Mouse (Mus musculus) brain, embryonic 14.5 days (tissue): Measurements from ENCODE around the gene Ppm1g.

Source experiments
- CTCF ChIP-seq: fragments of 200-500 bp; IDR thresholded peaks from 2 replicates; pipeline ENCODE4 v1.5.1; 2012; ENCODE audit warnings: inconsistent platforms, mild to moderate bottlenecking, moderate library complexity, borderline replicate concordance; ENCODE audit not compliant: insufficient read depth, insufficient read length; ENCODE audit errors: extremely low read depth
- POLR2A ChIP-seq: fragments of 200-500 bp; IDR thresholded peaks from 2 replicates; pipeline ENCODE4 v1.6.1; 2012; ENCODE audit warnings: mild to moderate bottlenecking, inconsistent platforms, borderline replicate concordance; ENCODE audit not compliant: poor library complexity, insufficient read depth, insufficient read length, severe bottlenecking; ENCODE audit errors: extremely low read depth

- TF ChIP-seq CTCF (no peak), POLR2A (no peak)
Observed at GRCm38 (mm10) chr5:31222696-31223095, 2.2 kb upstream of the Ppm1g start.
